Mouse (Mus musculus): Measurements from ENCODE around the gene Ifnz.
"Not testable (repeated sequence)": the region's sequence is repeated elsewhere in the genome, so short reads cannot be mapped to it uniquely, and the experiment has no call there.

DNA sequence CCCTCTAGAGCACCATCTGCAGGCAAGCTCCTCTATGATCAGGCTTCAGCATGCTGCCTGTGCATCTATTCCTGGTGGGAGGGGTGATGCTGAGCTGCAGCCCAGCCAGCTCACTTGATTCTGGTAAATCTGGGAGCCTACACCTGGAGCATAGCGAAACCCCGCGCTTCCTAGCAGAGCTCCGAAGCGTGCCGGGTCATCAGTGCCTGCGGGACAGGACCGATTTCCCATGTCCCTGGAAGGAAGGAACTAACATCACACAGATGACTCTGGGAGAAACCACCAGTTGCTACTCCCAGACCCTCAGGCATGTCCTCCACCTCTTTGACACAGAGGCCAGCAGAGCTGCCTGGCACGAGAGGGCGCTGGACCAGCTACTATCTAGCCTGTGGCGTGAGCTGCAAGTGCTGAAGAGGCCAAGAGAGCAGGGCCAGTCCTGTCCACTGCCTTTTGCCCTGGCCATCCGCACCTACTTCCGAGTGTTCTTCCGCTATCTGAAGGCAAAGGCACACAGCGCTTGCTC, 27.1 kb upstream of the Ifnz start, which contains the start of gene Gm13271:
- TF ChIP-seq POLR2A (IDR thresholded peaks at IDR 0.05; ENCODE audit: low read depth, low read length); CTCF (IDR thresholded peaks at IDR 0.05; ENCODE audit: extremely low read depth, insufficient read depth, insufficient read length, insufficient replicate concordance): not testable (repeated sequence)

All from spleen, adult 2 months (tissue).